Mouse (Mus musculus) ES-Bruce4 (cell line): ENCODE measurements around the gene Endod1.

Experiments
- CTCF ChIP-seq: IDR thresholded peaks from one replicate; pipeline ENCODE4 v1.8.1; 2011; ENCODE audit warnings: low read depth, low read length
- EP300 ChIP-seq: IDR thresholded peaks from 2 replicates; pipeline ENCODE4 v1.6.1; 2011; ENCODE audit warnings: low read depth, low read length; ENCODE audit not compliant: insufficient read depth
- POLR2A ChIP-seq: IDR thresholded peaks from one replicate; pipeline ENCODE4 v1.8.1; 2011; ENCODE audit warnings: low read length; ENCODE audit not compliant: insufficient read depth

GRCm38 (mm10) chr9:14354852-14355251, 26.5 kb downstream of the Endod1 start:
- TF ChIP-seq POLR2A, result no peak
- no peak for TF ChIP-seq EP300
- TF ChIP-seq CTCF, result no peak
